Mouse (Mus musculus): Measurements from ENCODE around the gene 2810006K23Rik.

GRCm38 (mm10) chr5:124374298-124374697, 46.4 kb downstream of the 2810006K23Rik start:
- no peak for TF ChIP-seq CTCF (IDR thresholded peaks at IDR 0.05; ENCODE audit: extremely low read depth, insufficient read length, insufficient replicate concordance, low read depth, low read length)
- TF ChIP-seq POLR2A (IDR thresholded peaks at IDR 0.05; ENCODE audit: low read depth, low read length) = no peak
